Mouse (Mus musculus): ENCODE measurements at regions not wholly inside any gene's neighbourhood (a gene's known extent, or its start where the extent isn't known, plus 50 kb on each side); places are given as distances from the start of the nearest gene placed in this dataset.

GRCm38 (mm10) chr5:46578540-46579173 is 721.2 kb upstream of the Lcorl start:
- DNase-seq: no peak

GRCm38 (mm10) chr5:46573869-46574268 is 716.5 kb upstream of the Lcorl start:
- no peak for DNase-seq

GRCm38 (mm10) chr5:46573280-46573670 is 715.9 kb upstream of the Lcorl start:
- peak; percentile 12 for DNase-seq

DNA sequence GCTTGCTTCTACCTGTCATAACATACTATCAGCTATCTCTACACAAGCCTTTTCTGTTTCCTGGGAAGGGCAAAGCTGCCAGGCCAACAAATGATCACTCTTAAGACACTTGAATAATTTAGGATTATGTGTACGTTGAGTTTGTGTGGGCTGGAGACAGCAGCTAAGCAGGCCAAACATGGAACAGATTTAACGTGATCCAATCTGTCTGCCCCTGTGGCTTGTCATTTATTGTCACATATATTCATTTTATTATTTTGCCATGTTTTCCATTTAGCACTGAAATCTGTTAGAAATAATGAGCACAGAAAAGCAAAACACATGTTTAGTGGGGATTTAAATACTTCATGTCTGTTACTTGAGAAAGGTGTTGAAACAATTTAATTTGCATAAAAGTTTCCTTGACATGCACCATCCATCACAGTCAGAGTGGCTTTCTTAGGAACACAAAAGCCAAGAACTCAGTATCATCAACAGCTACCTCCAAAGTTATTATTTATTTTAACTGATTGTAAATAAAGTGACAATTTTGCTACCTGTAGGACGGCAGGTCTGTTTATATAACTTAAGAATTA is 699.4 kb upstream of the Lcorl start:
- no peak for DNase-seq

DNA sequence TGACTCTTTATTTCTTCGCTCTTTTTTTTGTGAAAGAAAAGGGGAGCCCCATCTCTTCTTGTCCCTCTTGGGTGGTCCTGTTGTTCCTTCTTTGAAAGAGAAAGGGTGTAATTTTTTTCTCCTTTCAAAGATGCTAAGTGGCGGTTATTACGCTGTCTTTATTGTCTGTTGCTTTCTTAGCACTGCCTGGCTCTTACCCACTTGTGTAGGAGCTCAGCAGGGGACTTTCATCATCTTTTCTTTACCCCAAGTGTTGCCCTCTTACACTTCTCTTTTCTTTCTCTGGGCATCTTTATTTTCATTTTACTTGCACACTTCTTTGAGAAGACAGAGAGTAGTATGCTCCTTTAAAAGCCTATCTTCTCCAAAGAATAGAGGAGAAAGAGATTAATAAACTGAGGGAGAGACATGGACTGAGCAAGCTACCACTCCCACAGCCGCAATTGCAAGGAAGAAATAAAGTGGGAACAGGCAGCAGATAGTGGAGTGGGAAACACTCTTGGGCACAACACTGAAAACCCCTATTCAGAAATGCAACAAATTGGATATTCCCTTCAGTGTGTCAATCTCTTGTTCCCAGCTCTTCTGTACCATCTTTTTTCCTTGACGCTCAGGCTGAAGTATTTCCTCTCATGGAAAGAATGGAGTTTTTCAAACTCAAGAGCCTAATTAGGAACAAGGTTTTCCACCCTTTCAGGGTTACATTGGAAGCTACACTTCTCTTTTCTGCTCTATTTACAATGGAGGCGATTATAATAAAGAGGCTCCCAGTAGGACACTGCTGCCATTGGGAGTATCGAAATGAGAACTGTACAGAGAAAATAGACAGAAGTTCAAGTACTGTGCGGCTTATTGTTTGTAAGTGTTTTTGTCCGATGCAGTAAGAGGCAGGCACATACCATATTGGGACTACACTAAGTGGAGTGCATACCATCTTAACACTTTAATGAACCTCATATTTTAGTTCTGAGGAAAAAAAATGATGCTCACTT is 684.2 kb upstream of the Lcorl start:
- no peak for DNase-seq
